Mouse (Mus musculus): ENCODE results near the gene Sh3d21. TPM values are rescaled to one million over a fixed set of nuclear protein-coding genes. Genes with fewer than 3 reads are reported as not detected.
"Not testable (repeated sequence)": the region's sequence is repeated elsewhere in the genome, so short reads cannot be mapped to it uniquely, and the experiment has no call there.

The Sh3d21 gene
- polyA plus RNA-seq, 1 experiment from 2014 or later, result 8.4 TPM

GRCm38 (mm10) chr4:126166084-126166483 is 2.8 kb upstream of the Sh3d21 start:
- 85% methylated on average over 3 of the region's 3 CpGs for WGBS
- no peak for ATAC-seq (ENCODE audit: insufficient number of reproducible peaks, insufficient read depth, low FRiP score, low TSS enrichment, low read depth)

GRCm38 (mm10) chr4:126165092-126165491 is 1.8 kb upstream of the Sh3d21 start:
- Histone ChIP-seq H3K36me3 (peaks cover 51% of the 10 kb centered on the region), H3K4me1 (replicated peaks) (peaks cover 17% of the 10 kb centered on the region)
- WGBS, result 74% methylated on average over 10 of the region's 10 CpGs
- not testable (repeated sequence) for H3K27ac ChIP-seq; ATAC-seq (ENCODE audit: insufficient number of reproducible peaks, insufficient read depth, low FRiP score, low TSS enrichment, low read depth); H3K9ac ChIP-seq (replicated peaks); H3K4me2 ChIP-seq; H3K9me3 ChIP-seq; H3K4me3 ChIP-seq (replicated peaks); H3K27me3 ChIP-seq

More at GRCm38 (mm10) chr4:126166084-126166483, 2.8 kb upstream of the Sh3d21 start:
- Histone ChIP-seq H3K4me1 (replicated peaks) (peaks cover 17% of the 10 kb centered on the region), H3K4me3 (replicated peaks) (no peak overlapping the region), H3K27ac (no peak overlapping the region), H3K36me3 (peaks cover 61% of the 10 kb centered on the region), H3K9ac (replicated peaks) (no peak overlapping the region), H3K9me3 (no peaks in the 10 kb centered on the region), H3K4me2 (no peak overlapping the region), H3K27me3 (no peaks in the 10 kb centered on the region)

- no peak for ATAC-seq (ENCODE audit: insufficient number of reproducible peaks, insufficient read depth, low FRiP score, low TSS enrichment, low read depth)
- Histone ChIP-seq H3K4me1 (replicated peaks) (peaks cover 17% of the 10 kb centered on the region), H3K27me3 (no peaks in the 10 kb centered on the region), H3K9me3 (no peaks in the 10 kb centered on the region), H3K9ac (replicated peaks) (peak overlapping the region; percentile 88; the same call in 1 of the 2 replicates), H3K4me2 (peak overlapping the region; percentile 99), H3K4me3 (replicated peaks) (peak overlapping the region; percentile 61; the same call in 1 of the 2 replicates), H3K36me3 (peaks cover 37% of the 10 kb centered on the region), H3K27ac (peak overlapping the region; percentile 56; the same call in 1 of the 2 replicates)
- 57% methylated on average over 4 of the region's 4 CpGs for WGBS
Measured at GRCm38 (mm10) chr4:126163685-126164084, 394 bp upstream of the Sh3d21 start.

GRCm38 (mm10) chr4:126162544-126163066 is 686 bp downstream of the Sh3d21 start:
- peaks cover 17% of the 10 kb centered on the region for H3K4me1 ChIP-seq (replicated peaks)
- peak overlapping the region; percentile 61 for H3K4me3 ChIP-seq (replicated peaks)
- no peaks in the 10 kb centered on the region for H3K9me3 ChIP-seq
- peaks cover 26% of the 10 kb centered on the region for H3K36me3 ChIP-seq
- ATAC-seq (ENCODE audit: insufficient number of reproducible peaks, insufficient read depth, low FRiP score, low TSS enrichment, low read depth), result peak; percentile 91
- WGBS, result 1% methylated on average over 44 of the region's 44 CpGs
- peak overlapping the region; percentile 88 for H3K9ac ChIP-seq (replicated peaks)
- H3K4me2 ChIP-seq, result peak overlapping the region; percentile 99
- no peaks in the 10 kb centered on the region for H3K27me3 ChIP-seq
- peak overlapping the region; percentile 83 for H3K27ac ChIP-seq

GRCm38 (mm10) chr4:126161986-126162385 is 1.3 kb downstream of the Sh3d21 start:
- H3K27ac ChIP-seq, result peak overlapping the region; percentile 83; the same call in 1 of the 2 replicates
- H3K4me1 ChIP-seq (replicated peaks), result peaks cover 17% of the 10 kb centered on the region
- peak overlapping the region; percentile 44; the same call in 1 of the 2 replicates for H3K9ac ChIP-seq (replicated peaks)
- no peaks in the 10 kb centered on the region for H3K27me3 ChIP-seq
- peaks cover 21% of the 10 kb centered on the region for H3K36me3 ChIP-seq
- H3K9me3 ChIP-seq, result peaks cover under 1% of the 10 kb centered on the region; the same call in 1 of the 2 replicates
- H3K4me2 ChIP-seq, result peak overlapping the region; percentile 99
- peak overlapping the region; percentile 61 for H3K4me3 ChIP-seq (replicated peaks)
- ATAC-seq (ENCODE audit: insufficient number of reproducible peaks, insufficient read depth, low FRiP score, low TSS enrichment, low read depth), result peak; percentile 24; the same call in 1 of the 2 replicates
- WGBS, result 57% methylated on average over 9 of the region's 9 CpGs

DNA sequence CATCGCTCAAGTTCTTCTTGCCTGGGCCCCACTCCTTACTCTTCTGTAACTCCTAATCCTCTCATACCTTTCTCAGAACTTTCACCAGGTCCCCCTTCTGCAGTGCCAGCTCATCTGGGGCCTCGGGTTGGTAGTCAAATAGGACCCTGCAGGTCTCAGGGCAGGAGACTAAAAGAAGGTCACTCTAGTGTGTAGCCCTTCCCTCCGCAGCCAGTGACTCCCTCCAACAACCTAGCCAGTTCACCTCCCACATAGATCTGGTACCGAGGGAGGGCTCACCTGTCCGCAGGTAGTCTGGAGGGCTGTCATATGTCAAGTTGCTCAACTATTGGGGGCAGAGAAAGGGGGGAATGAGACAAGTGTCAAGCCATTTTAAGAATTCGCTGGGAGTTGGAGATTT is 1.8 kb downstream of the Sh3d21 start:
- Histone ChIP-seq H3K27me3 (no peaks in the 10 kb centered on the region), H3K27ac (0 out of 2 replicates have a peak overlapping the region, but pooled peaks have one; percentile 13), H3K4me2 (no peak overlapping the region), H3K36me3 (peaks cover 21% of the 10 kb centered on the region), H3K9ac (replicated peaks) (no peak overlapping the region), H3K4me3 (replicated peaks) (no peak overlapping the region), H3K9me3 (peaks cover 5% of the 10 kb centered on the region; the same call in 1 of the 2 replicates), H3K4me1 (replicated peaks) (peaks cover 17% of the 10 kb centered on the region)
- 88% methylated on average over 6 of the region's 6 CpGs for WGBS
- no peak for ATAC-seq (ENCODE audit: insufficient number of reproducible peaks, insufficient read depth, low FRiP score, low TSS enrichment, low read depth)

DNA sequence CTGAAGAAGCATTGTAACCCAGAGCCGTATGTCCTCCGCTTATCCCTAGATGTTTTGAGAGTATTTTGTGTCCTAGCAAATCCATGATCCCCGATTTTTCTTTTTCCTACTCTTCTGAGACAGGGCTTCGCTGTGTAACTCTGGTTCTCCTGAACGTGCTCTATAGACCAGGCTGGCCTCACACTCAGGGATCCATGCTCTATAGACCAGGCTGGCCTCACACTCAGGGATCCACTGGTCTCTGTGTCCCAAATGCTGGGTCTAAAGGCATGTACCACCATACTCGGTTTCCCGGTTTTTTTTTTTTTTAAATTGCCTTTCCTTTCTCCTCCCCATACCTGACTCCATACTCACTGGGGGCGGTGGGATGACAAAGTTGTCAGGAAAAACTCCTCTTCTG is 2.3 kb downstream of the Sh3d21 start:
- Histone ChIP-seq H3K4me2 (no peak overlapping the region), H3K36me3 (peaks cover 16% of the 10 kb centered on the region), H3K27ac (no peak overlapping the region), H3K27me3 (no peaks in the 10 kb centered on the region), H3K9me3 (peaks cover 5% of the 10 kb centered on the region; the same call in 1 of the 2 replicates), H3K4me3 (replicated peaks) (no peak overlapping the region), H3K9ac (replicated peaks) (no peak overlapping the region), H3K4me1 (replicated peaks) (peaks cover 17% of the 10 kb centered on the region)
- no peak for ATAC-seq (ENCODE audit: insufficient number of reproducible peaks, insufficient read depth, low FRiP score, low TSS enrichment, low read depth)
- 93% methylated on average over 8 of the region's 8 CpGs for WGBS

GRCm38 (mm10) chr4:126159455-126159854 is 3.8 kb downstream of the Sh3d21 start:
- Histone ChIP-seq H3K9ac (replicated peaks) (no peak overlapping the region), H3K4me2 (no peak overlapping the region), H3K36me3 (peaks cover 10% of the 10 kb centered on the region; the same call in 1 of the 2 replicates), H3K4me1 (replicated peaks) (peaks cover 28% of the 10 kb centered on the region), H3K27me3 (no peaks in the 10 kb centered on the region), H3K9me3 (peaks cover 5% of the 10 kb centered on the region; the same call in 1 of the 2 replicates), H3K4me3 (replicated peaks) (no peak overlapping the region), H3K27ac (no peak overlapping the region)
- ATAC-seq (ENCODE audit: insufficient number of reproducible peaks, insufficient read depth, low FRiP score, low TSS enrichment, low read depth), result no peak
- 78% methylated on average over 8 of the region's 8 CpGs for WGBS

DNA sequence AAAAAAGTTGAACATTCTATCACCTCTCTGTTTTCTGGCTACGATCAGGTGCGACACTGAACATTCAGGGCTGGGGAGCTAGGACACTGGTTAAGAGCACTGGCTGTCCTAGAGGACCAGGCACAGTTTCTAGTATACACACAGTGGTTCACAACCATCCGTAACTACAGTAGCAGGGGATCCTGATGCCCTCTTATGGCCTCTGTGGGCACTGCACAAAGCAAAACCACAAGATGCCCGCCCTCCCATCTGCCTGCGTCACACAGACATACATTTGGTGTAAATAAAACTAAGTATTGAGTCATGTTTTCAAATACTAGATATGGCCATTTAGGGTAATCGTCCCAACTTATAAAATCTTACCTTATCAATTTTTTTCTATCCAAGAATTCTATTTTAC is 5.7 kb downstream of the Sh3d21 start:
- Histone ChIP-seq H3K4me2 (no peak overlapping the region), H3K27ac (no peak overlapping the region), H3K4me3 (replicated peaks) (no peak overlapping the region), H3K27me3 (no peaks in the 10 kb centered on the region), H3K4me1 (replicated peaks) (peaks cover 22% of the 10 kb centered on the region), H3K9me3 (peaks cover 5% of the 10 kb centered on the region; the same call in 1 of the 2 replicates), H3K9ac (replicated peaks) (no peak overlapping the region), H3K36me3 (peaks cover 12% of the 10 kb centered on the region)
- WGBS, result 91% methylated on average over 6 of the region's 6 CpGs
- no peak for ATAC-seq (ENCODE audit: insufficient number of reproducible peaks, insufficient read depth, low FRiP score, low TSS enrichment, low read depth)

DNA sequence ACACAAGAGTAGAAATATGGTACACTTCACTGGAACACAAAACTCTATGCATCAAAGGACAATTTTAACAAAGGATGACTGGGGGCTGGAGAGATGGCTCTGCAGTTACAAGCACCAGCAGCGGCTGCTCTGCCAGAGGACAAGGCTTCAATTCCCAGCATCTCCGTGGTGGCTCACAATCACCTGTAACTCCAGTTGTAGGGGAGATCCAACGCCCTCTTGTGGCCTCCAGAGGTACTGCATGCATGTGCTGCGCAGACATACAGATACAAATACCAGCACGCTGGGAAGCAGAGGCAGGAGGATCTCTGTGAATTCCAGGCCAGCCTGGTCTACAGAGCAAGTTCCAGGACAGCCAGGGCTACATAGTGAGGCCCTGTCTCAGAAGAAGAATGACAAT is 6.7 kb downstream of the Sh3d21 start:
- H3K4me2 ChIP-seq, result no peak overlapping the region
- no peak for ATAC-seq (ENCODE audit: insufficient number of reproducible peaks, insufficient read depth, low FRiP score, low TSS enrichment, low read depth)
- 59% methylated on average over 5 of the region's 5 CpGs for WGBS
- peaks cover 21% of the 10 kb centered on the region for H3K36me3 ChIP-seq
- H3K27ac ChIP-seq, result no peak overlapping the region
- no peak overlapping the region for H3K9ac ChIP-seq (replicated peaks)
- peaks cover 25% of the 10 kb centered on the region for H3K4me1 ChIP-seq (replicated peaks)
- H3K27me3 ChIP-seq, result no peaks in the 10 kb centered on the region
- H3K9me3 ChIP-seq, result peaks cover 5% of the 10 kb centered on the region; the same call in 1 of the 2 replicates
- no peak overlapping the region for H3K4me3 ChIP-seq (replicated peaks)

GRCm38 (mm10) chr4:126155869-126156268 is 7.4 kb downstream of the Sh3d21 start:
- 66% methylated on average over 2 of the region's 2 CpGs for WGBS
- peaks cover 32% of the 10 kb centered on the region for H3K4me1 ChIP-seq (replicated peaks)
- no peak for ATAC-seq (ENCODE audit: insufficient number of reproducible peaks, insufficient read depth, low FRiP score, low TSS enrichment, low read depth)

More at GRCm38 (mm10) chr4:126155869-126156268, 7.4 kb downstream of the Sh3d21 start:
- peak overlapping the region; percentile 78 for H3K27ac ChIP-seq
- H3K9me3 ChIP-seq, result peaks cover 5% of the 10 kb centered on the region; the same call in 1 of the 2 replicates
- no peak overlapping the region for H3K4me2 ChIP-seq
- no peaks in the 10 kb centered on the region for H3K27me3 ChIP-seq
- H3K4me3 ChIP-seq (replicated peaks), result no peak overlapping the region
- H3K9ac ChIP-seq (replicated peaks), result no peak overlapping the region
- H3K36me3 ChIP-seq, result peaks cover 22% of the 10 kb centered on the region

Data from limb, embryonic 12.5 days (tissue).